Mouse (Mus musculus): ENCODE data around the gene 4930433I11Rik.
"Not testable (repeated sequence)": the region's sequence is repeated elsewhere in the genome, so short reads cannot be mapped to it uniquely, and the experiment has no call there.

The 4930433I11Rik gene

DNA sequence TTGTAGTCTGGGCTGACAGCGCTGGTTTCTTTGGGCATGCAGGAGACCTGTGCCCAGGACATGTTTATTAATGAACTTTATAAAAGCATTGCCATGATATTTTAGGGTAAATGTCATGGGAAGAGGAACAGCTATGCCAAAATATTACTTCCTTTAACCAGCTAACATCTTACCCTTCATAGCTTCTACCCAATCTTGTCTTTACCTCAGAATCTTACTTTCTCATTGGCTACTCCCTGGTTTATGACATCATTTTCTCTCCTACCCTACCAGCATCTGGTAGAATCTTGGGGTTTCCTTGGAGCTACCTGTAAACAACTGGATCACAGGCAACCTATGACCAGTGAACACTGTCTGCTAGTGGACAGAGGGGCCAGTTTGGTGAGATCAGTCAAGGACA, at the start of gene 4930433I11Rik:
TSS of gene 4930433I11Rik (plus strand) at position 301 of the 400 bp plus-strand sequence.
- no peak for DNase-seq (ENCODE audit: extremely low spot score)

DNA sequence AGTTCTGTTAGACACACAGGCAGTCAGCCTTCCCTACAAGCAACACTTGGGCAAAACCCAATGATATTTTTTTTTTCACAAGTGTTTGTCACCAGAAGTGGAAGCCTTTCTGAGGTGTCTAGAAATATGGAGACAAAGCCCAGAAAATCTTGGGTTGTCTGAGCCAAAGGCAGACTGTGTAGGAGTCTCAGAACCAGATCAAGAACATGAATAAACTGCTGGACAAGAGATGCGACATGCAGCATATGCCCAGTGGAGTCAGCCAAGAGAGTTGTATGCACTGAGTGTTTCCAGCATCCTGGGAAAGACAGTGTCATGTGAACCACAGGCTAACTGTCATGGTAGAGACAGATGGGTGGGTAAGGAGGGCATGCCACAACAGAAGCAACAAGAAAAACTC, 48.0 kb upstream of the 4930433I11Rik start:
- no peak for DNase-seq (ENCODE audit: extremely low spot score)

DNA sequence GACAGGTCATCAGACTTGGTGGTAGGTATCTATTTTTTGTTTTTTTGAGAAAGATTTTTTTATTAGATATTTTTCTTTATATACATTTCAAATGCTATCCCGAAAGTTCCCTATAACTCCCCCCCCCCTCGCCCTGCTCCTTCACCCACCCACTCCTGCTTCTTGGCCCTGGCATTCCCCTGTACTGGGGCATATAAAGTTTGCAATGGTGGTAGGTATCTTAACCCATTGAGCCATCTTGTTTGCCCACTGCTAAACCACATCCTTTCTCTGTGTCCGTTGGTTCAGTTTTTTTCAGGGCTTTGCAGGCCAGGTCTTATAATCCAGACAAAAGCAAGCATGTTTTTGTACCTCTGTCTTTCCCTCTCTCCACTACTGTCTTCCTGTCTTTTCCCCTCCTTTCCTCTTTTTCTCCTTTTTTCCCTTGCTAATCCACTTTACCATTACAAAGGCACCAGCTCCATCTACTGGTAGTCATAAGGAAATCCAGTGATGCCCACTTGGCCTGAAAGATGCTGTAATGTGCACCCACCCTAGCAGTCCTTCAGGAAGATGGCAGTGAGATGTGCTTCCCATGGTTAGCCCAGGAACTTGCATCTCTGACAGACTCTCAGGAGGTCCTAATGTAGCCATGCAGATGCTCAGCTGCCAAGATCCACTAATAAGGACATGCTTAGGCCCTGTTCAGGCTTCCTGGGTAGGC, 45.0 kb upstream of the 4930433I11Rik start:
- peak; percentile 35 for DNase-seq (ENCODE audit: extremely low spot score)

DNA sequence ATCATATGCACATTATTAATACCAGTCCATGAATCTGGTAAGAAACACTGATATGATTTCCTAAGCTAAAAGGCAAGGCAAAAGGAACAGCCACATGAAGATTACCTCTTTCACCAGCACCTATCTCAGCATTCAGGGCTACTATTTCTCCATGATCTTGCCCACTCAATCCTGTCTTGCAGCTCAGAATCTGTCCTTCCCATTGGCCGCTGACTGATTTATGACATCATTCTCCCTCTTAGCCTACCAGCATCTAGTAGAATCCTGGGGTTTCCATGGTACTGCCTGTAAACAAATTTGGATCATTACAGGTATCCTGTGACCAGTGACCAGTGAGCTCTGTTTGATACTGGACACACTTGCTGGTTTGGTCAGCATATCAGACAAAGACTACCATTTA, 45.1 kb downstream of the 4930433I11Rik start, which contains the start of gene Gm4884:
TSS of gene Gm4884 (plus strand) at position 301 of the 400 bp plus-strand sequence.
- not testable (repeated sequence) for DNase-seq (ENCODE audit: extremely low spot score)

DNA sequence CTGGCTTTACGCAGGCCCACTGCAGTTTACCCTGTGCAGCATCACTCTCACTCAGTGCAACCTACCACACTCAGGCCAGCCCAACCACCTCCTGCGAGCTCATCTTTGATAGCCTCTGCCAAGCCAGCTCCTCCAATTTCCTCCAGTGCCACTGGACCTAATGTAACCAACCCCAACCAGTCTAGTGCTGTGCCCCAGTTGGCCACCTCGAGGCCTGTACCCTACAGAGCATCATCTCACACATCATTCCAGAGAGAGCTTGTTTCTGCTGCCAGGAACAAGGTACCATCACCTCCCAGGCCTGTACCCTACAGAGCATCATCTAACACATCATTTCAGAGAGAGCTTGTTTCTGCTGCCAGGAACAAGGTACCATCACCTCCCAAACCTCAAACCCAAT, 56.7 kb downstream of the 4930433I11Rik start:
- not testable (repeated sequence) for DNase-seq (ENCODE audit: extremely low spot score)
